17 mouse cellular contexts compared by ENCODE assay signal in genomic region chr10:36631746-36632145, GRCm38 (mm10).
"Had no signal": no experiment of that assay in that cellular context is flagged by ENCODE, and none has a peak within 500 bp of the region (broad histone marks: within the 10 kb centered on the region; RNA-seq: fewer than 3 reads in every experiment).

No protein-coding gene starts in this region.

- H3K9ac ChIP-seq: neural tube, embryonic 12.5 days; neural tube, embryonic 13.5 days; neural tube, embryonic 15.5 days; stomach, embryonic 15.5 days had no signal

- H3K4me1 ChIP-seq: neural tube, embryonic 12.5 days; neural tube, embryonic 13.5 days; neural tube, embryonic 15.5 days; stomach, embryonic 15.5 days had no signal

- H3K4me3 ChIP-seq: neural tube, embryonic 12.5 days; neural tube, embryonic 13.5 days; neural tube, embryonic 15.5 days; stomach, embryonic 15.5 days had no signal

- H3K27ac ChIP-seq: neural tube, embryonic 12.5 days; neural tube, embryonic 13.5 days; neural tube, embryonic 15.5 days; stomach, embryonic 15.5 days; stomach, postnatal 0 days had no signal

- H3K4me2 ChIP-seq: neural tube, embryonic 12.5 days; neural tube, embryonic 13.5 days; neural tube, embryonic 15.5 days; stomach, embryonic 15.5 days had no signal

- H3K27me3 ChIP-seq: neural tube, embryonic 12.5 days; neural tube, embryonic 13.5 days; neural tube, embryonic 15.5 days; stomach, embryonic 15.5 days had no signal

- DNase-seq: retina, postnatal 1 day; right cerebral cortex, adult 18-20 months; right cerebral cortex, postnatal 14 days; right cerebral cortex, postnatal 25 days; right cerebral cortex, postnatal 4 days; spleen, adult 18-20 months; thymus, adult 18-20 months; thymus, adult 2 months; thymus, postnatal 14 days; thymus, postnatal 25 days; thymus, postnatal 36 days; thymus, postnatal 4 days had no signal

- H3K36me3 ChIP-seq: neural tube, embryonic 12.5 days; neural tube, embryonic 13.5 days; neural tube, embryonic 15.5 days; stomach, embryonic 15.5 days had no signal

- H3K9me3 ChIP-seq: neural tube, embryonic 12.5 days; neural tube, embryonic 13.5 days; neural tube, embryonic 15.5 days; stomach, embryonic 15.5 days had no signal
